Mouse (Mus musculus): ENCODE measurements around the gene Btbd9.

DNA sequence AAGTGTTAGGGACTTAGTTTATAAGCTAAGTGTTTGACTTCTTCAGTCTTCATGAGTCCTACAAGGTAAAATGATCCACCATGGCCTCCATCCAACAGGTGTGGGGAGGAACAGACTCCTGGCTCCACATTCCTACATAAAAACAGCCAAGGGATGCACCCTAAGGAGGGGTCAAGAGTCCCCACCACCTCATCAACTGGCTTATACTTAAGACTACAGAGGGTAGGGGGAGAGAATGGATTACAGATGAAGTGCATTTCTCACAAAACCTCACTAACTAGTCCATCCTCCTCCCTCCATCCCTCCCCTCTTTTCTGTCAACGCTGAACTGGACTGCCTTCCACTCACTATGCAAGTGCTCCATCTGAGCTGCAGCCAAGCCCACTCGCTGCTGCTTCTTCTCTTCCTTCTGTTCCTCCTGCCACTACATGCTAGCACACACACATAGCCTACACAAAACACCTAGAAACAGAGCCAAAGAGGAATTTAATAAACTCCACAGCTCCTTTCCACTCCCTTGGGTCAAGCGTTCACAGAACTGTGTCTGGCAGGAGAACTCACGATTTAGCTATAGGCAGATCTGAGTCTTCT, 292.7 kb downstream of the Btbd9 start:
- TF ChIP-seq CTCF (conservative IDR thresholded peaks at IDR 0.05; ENCODE audit: low read length) (no peak), POU5F1 (IDR thresholded peaks at IDR 0.05; ENCODE audit: borderline replicate concordance, low read length) (no peak), NANOG (IDR thresholded peaks at IDR 0.05; ENCODE audit: borderline replicate concordance, low read length) (no peak)
